Mouse (Mus musculus) adrenal gland, postnatal 25 days (tissue): ENCODE measurements around the gene Fbxl22. TPM values are rescaled to one million over a fixed set of nuclear protein-coding genes. Genes with fewer than 3 reads are reported as not detected.

Experiments
- DNase-seq: peaks from one replicate; pipeline ENCODE4 v3.0.0; 2021; ENCODE audit warnings: mixed read lengths
- total RNA-seq: library from RNA; stranded (reverse); gene quantifications from 2 replicates; pipeline ENCODE4 v1.2.3, GENCODE M21; 2021

The Fbxl22 gene
- total RNA-seq, 1 experiment from 2014 or later: 0.64 TPM

- no peak for DNase-seq
Observed at GRCm38 (mm10) chr9:66506424-66506823, 8.0 kb downstream of the Fbxl22 start.

- no peak for DNase-seq
Observed at GRCm38 (mm10) chr9:66506011-66506410, 8.4 kb downstream of the Fbxl22 start.

- no peak for DNase-seq
Observed at GRCm38 (mm10) chr9:66505141-66505917, 9.1 kb downstream of the Fbxl22 start.

- DNase-seq: no peak
Observed at GRCm38 (mm10) chr9:66504518-66504917, 9.9 kb downstream of the Fbxl22 start.

GRCm38 (mm10) chr9:66503879-66504411, 10.4 kb downstream of the Fbxl22 start:
- DNase-seq: no peak

GRCm38 (mm10) chr9:66501248-66501647, 13.1 kb downstream of the Fbxl22 start:
- no peak for DNase-seq

- no peak for DNase-seq
Observed at GRCm38 (mm10) chr9:66493992-66494391, 20.4 kb downstream of the Fbxl22 start.

- no peak for DNase-seq
Observed at GRCm38 (mm10) chr9:66492361-66492760, 22.0 kb downstream of the Fbxl22 start.

GRCm38 (mm10) chr9:66488786-66489185, 25.6 kb downstream of the Fbxl22 start:
- no peak for DNase-seq

- no peak for DNase-seq
Observed at GRCm38 (mm10) chr9:66483429-66483828, 31.0 kb downstream of the Fbxl22 start.

- no peak for DNase-seq
Observed at GRCm38 (mm10) chr9:66477785-66478184, 36.6 kb downstream of the Fbxl22 start.

- peak; percentile 5 for DNase-seq
Observed at GRCm38 (mm10) chr9:66465087-66465486, 49.3 kb downstream of the Fbxl22 start.

Other genes with a start within 250 kb of the Fbxl22 start
- gene Herc1, start 164.1 kb downstream of the Fbxl22 start, total RNA-seq: 47.0 and 52.6 TPM in 2 replicates
- gene Usp3, start 78.5 kb upstream of the Fbxl22 start, total RNA-seq: 46.8 and 51.1 TPM in 2 replicates
- gene Car12, start 199.1 kb upstream of the Fbxl22 start, total RNA-seq: 0.70 and 1.0 TPM in 2 replicates